Mouse (Mus musculus): ENCODE measurements around the gene Daam1. TPM values are rescaled to one million over a fixed set of nuclear protein-coding genes. Genes with fewer than 3 reads are reported as not detected.

The Daam1 gene
- polyA plus RNA-seq, 1 experiment from 2014 or later: 16.9 TPM

GRCm38 (mm10) chr12:71809550-71809949, 21.3 kb upstream of the Daam1 start:
- ATAC-seq (ENCODE audit: low FRiP score, low read depth): no peak
- Histone ChIP-seq H3K27me3 (no peaks in the 10 kb centered on the region), H3K4me3 (no peak overlapping the region), H3K27ac (replicated peaks) (no peak overlapping the region), H3K9ac (replicated peaks) (no peak overlapping the region), H3K9me3 (no peaks in the 10 kb centered on the region), H3K4me2 (replicated peaks) (no peak overlapping the region), H3K36me3 (no peaks in the 10 kb centered on the region), H3K4me1 (no peaks in the 10 kb centered on the region)
- 95% methylated on average over 3 of the region's 3 CpGs for WGBS

- Histone ChIP-seq H3K4me3 (no peak overlapping the region), H3K4me2 (replicated peaks) (no peak overlapping the region), H3K27ac (replicated peaks) (no peak overlapping the region), H3K27me3 (no peaks in the 10 kb centered on the region; the same call in 1 of the 2 replicates), H3K36me3 (no peaks in the 10 kb centered on the region), H3K4me1 (no peaks in the 10 kb centered on the region), H3K9ac (replicated peaks) (no peak overlapping the region), H3K9me3 (no peaks in the 10 kb centered on the region)
- ATAC-seq (ENCODE audit: low FRiP score, low read depth): no peak
- whole genome bisulfite sequencing: 91% methylated on average over 14 of the region's 14 CpGs
These were observed 18.3 kb upstream of the Daam1 start for GRCm38 (mm10) chr12:71812567-71812966.

GRCm38 (mm10) chr12:71813251-71813650, 17.6 kb upstream of the Daam1 start:
- Histone ChIP-seq H3K9ac (replicated peaks) (no peak overlapping the region), H3K36me3 (no peaks in the 10 kb centered on the region), H3K27ac (replicated peaks) (no peak overlapping the region), H3K9me3 (no peaks in the 10 kb centered on the region), H3K4me2 (replicated peaks) (no peak overlapping the region), H3K27me3 (no peaks in the 10 kb centered on the region; the same call in 1 of the 2 replicates), H3K4me1 (no peaks in the 10 kb centered on the region), H3K4me3 (no peak overlapping the region)
- WGBS: 92% methylated on average over 9 of the region's 9 CpGs
- ATAC-seq (ENCODE audit: low FRiP score, low read depth): no peak

- ATAC-seq (ENCODE audit: low FRiP score, low read depth): no peak
- H3K27ac ChIP-seq (replicated peaks): no peak overlapping the region
- WGBS: 41% methylated on average over 7 of the region's 7 CpGs
These were observed 17.1 kb upstream of the Daam1 start for GRCm38 (mm10) chr12:71813761-71814160.

GRCm38 (mm10) chr12:71820094-71820493, 10.8 kb upstream of the Daam1 start:
- H3K4me3 ChIP-seq: no peak overlapping the region
- H3K36me3 ChIP-seq: no peaks in the 10 kb centered on the region
- H3K9me3 ChIP-seq: no peaks in the 10 kb centered on the region
- H3K9ac ChIP-seq (replicated peaks): no peak overlapping the region
- no peak overlapping the region for H3K4me2 ChIP-seq (replicated peaks)
- H3K27ac ChIP-seq (replicated peaks): no peak overlapping the region
- ATAC-seq (ENCODE audit: low FRiP score, low read depth): no peak
- H3K4me1 ChIP-seq: no peaks in the 10 kb centered on the region
- 82% methylated on average over 5 of the region's 5 CpGs for WGBS
- no peaks in the 10 kb centered on the region; the same call in 1 of the 2 replicates for H3K27me3 ChIP-seq

More at GRCm38 (mm10) chr12:71813761-71814160, 17.1 kb upstream of the Daam1 start:
- Histone ChIP-seq H3K4me1 (no peaks in the 10 kb centered on the region), H3K9me3 (no peaks in the 10 kb centered on the region), H3K36me3 (no peaks in the 10 kb centered on the region), H3K27me3 (no peaks in the 10 kb centered on the region; the same call in 1 of the 2 replicates), H3K4me3 (no peak overlapping the region), H3K4me2 (replicated peaks) (no peak overlapping the region), H3K9ac (replicated peaks) (no peak overlapping the region)

GRCm38 (mm10) chr12:71821272-71821671, 9.6 kb upstream of the Daam1 start:
- no peak overlapping the region for H3K4me2 ChIP-seq (replicated peaks)
- ATAC-seq (ENCODE audit: low FRiP score, low read depth): no peak
- no peaks in the 10 kb centered on the region for H3K36me3 ChIP-seq
- H3K4me1 ChIP-seq: no peaks in the 10 kb centered on the region
- H3K9ac ChIP-seq (replicated peaks): no peak overlapping the region
- H3K27ac ChIP-seq (replicated peaks): no peak overlapping the region
- H3K9me3 ChIP-seq: no peaks in the 10 kb centered on the region
- H3K4me3 ChIP-seq: no peak overlapping the region
- 92% methylated on average over 5 of the region's 5 CpGs for WGBS
- peaks cover 4% of the 10 kb centered on the region for H3K27me3 ChIP-seq

GRCm38 (mm10) chr12:71821743-71822142, 9.1 kb upstream of the Daam1 start:
- H3K4me1 ChIP-seq: no peaks in the 10 kb centered on the region
- no peak overlapping the region for H3K4me3 ChIP-seq
- no peak overlapping the region for H3K4me2 ChIP-seq (replicated peaks)
- WGBS: 85% methylated on average over 8 of the region's 8 CpGs
- no peak overlapping the region for H3K27ac ChIP-seq (replicated peaks)
- no peaks in the 10 kb centered on the region for H3K9me3 ChIP-seq
- H3K36me3 ChIP-seq: no peaks in the 10 kb centered on the region
- no peak overlapping the region for H3K9ac ChIP-seq (replicated peaks)
- ATAC-seq (ENCODE audit: low FRiP score, low read depth): no peak
- peaks cover 4% of the 10 kb centered on the region for H3K27me3 ChIP-seq

- H3K4me2 ChIP-seq (replicated peaks): no peak overlapping the region
- no peak overlapping the region for H3K27ac ChIP-seq (replicated peaks)
- WGBS: 65% methylated on average over 6 of the region's 6 CpGs
- H3K27me3 ChIP-seq: peaks cover 11% of the 10 kb centered on the region
- ATAC-seq (ENCODE audit: low FRiP score, low read depth): no peak
- peaks cover under 1% of the 10 kb centered on the region; the same call in 1 of the 2 replicates for H3K4me1 ChIP-seq
- no peaks in the 10 kb centered on the region for H3K36me3 ChIP-seq
- no peak overlapping the region for H3K9ac ChIP-seq (replicated peaks)
- no peaks in the 10 kb centered on the region for H3K9me3 ChIP-seq
- H3K4me3 ChIP-seq: no peak overlapping the region
These were observed 6.0 kb upstream of the Daam1 start for GRCm38 (mm10) chr12:71824927-71825326.

- Histone ChIP-seq H3K27ac (replicated peaks) (peak overlapping the region; percentile 94; the same call in 1 of the 2 replicates), H3K27me3 (peaks cover 11% of the 10 kb centered on the region), H3K9ac (replicated peaks) (peak overlapping the region; percentile 67), H3K36me3 (no peaks in the 10 kb centered on the region), H3K9me3 (no peaks in the 10 kb centered on the region), H3K4me2 (replicated peaks) (peak overlapping the region; percentile 95), H3K4me1 (peaks cover 31% of the 10 kb centered on the region), H3K4me3 (peak overlapping the region; percentile 65)
- 15% methylated on average over 10 of the region's 10 CpGs for WGBS
- ATAC-seq (ENCODE audit: low FRiP score, low read depth): no peak
These were observed 739 bp upstream of the Daam1 start for GRCm38 (mm10) chr12:71830139-71830538.

- H3K9ac ChIP-seq (replicated peaks): peak overlapping the region; percentile 92
- H3K9me3 ChIP-seq: no peaks in the 10 kb centered on the region
- peak overlapping the region; percentile 94 for H3K27ac ChIP-seq (replicated peaks)
- no peak; the same call in 1 of the 2 replicates for ATAC-seq (ENCODE audit: low FRiP score, low read depth)
- no peaks in the 10 kb centered on the region for H3K36me3 ChIP-seq
- peaks cover 6% of the 10 kb centered on the region; the same call in 1 of the 2 replicates for H3K27me3 ChIP-seq
- peak overlapping the region; percentile 95 for H3K4me2 ChIP-seq (replicated peaks)
- peaks cover 36% of the 10 kb centered on the region for H3K4me1 ChIP-seq
- peak overlapping the region; percentile 65 for H3K4me3 ChIP-seq
- WGBS: under 1% methylated on average over 53 of the region's 59 CpGs
These were observed 595 bp downstream of the Daam1 start for GRCm38 (mm10) chr12:71831258-71832087.

- peak overlapping the region; percentile 94 for H3K27ac ChIP-seq (replicated peaks)
- H3K9me3 ChIP-seq: no peaks in the 10 kb centered on the region
- H3K4me2 ChIP-seq (replicated peaks): peak overlapping the region; percentile 95
- 0% methylated on average over 12 of the region's 12 CpGs for WGBS
- peaks cover 40% of the 10 kb centered on the region for H3K4me1 ChIP-seq
- H3K36me3 ChIP-seq: no peaks in the 10 kb centered on the region
- H3K4me3 ChIP-seq: peak overlapping the region; percentile 65
- peak overlapping the region; percentile 92 for H3K9ac ChIP-seq (replicated peaks)
- peaks cover 5% of the 10 kb centered on the region; the same call in 1 of the 2 replicates for H3K27me3 ChIP-seq
- peak; percentile 35 for ATAC-seq (ENCODE audit: low FRiP score, low read depth)
These were observed 1.3 kb downstream of the Daam1 start for GRCm38 (mm10) chr12:71832225-71832624.

- no peak overlapping the region for H3K4me2 ChIP-seq (replicated peaks)
These were observed 3.2 kb downstream of the Daam1 start for GRCm38 (mm10) chr12:71834041-71834440.

More at GRCm38 (mm10) chr12:71834041-71834440, 3.2 kb downstream of the Daam1 start:
- WGBS: 70% methylated on average over 7 of the region's 7 CpGs
- Histone ChIP-seq H3K36me3 (no peaks in the 10 kb centered on the region), H3K4me1 (peaks cover 53% of the 10 kb centered on the region), H3K27ac (replicated peaks) (no peak overlapping the region), H3K4me3 (no peak overlapping the region), H3K27me3 (no peaks in the 10 kb centered on the region), H3K9me3 (no peaks in the 10 kb centered on the region), H3K9ac (replicated peaks) (no peak overlapping the region)
- no peak for ATAC-seq (ENCODE audit: low FRiP score, low read depth)

Measured in midbrain, embryonic 12.5 days (tissue).